Mouse (Mus musculus): ENCODE results near the gene Asic3. TPM values are rescaled to one million over a fixed set of nuclear protein-coding genes. Genes with fewer than 3 reads are reported as not detected.

Asic3 gene
- total and polyA plus RNA-seq, 3 experiments: 0.25 to 1.1 TPM; not detected in 1

GRCm38 (mm10) chr5:24381486-24381885 lies 31.7 kb upstream of the Asic3 start:
- dilution Hi-C loops (cut with MboI; ENCODE audit: extremely low pct_ligation_motif_present, extremely low pct_unique_long_range_greater_than_20kb, low sequenced_read_pairs) (no loop called here), in situ Hi-C loops (cut with MboI; ENCODE audit: low pct_ligation_motif_present, low pct_unique_long_range_greater_than_20kb, low sequenced_read_pairs) (no loop called here)
- no peak for DNase-seq (ENCODE audit: extremely low read depth)
- H3K79me2 ChIP-seq (replicated peaks; ENCODE audit: control insufficient read depth, extremely low read depth, insufficient read depth, poor library complexity, severe bottlenecking): no peaks in the 10 kb centered on the region
- peaks cover 8 to 22% of the 10 kb centered on the region in 2 experiments for H3K4me1 ChIP-seq (ENCODE audit: control insufficient read depth in 1 of 2, insufficient read depth in 2 of 2)
- TF ChIP-seq ZNF384 (IDR thresholded peaks at IDR 0.05; ENCODE audit: low read depth, low read length): no peak
- no peak for TF ChIP-seq POLR2A (IDR thresholded peaks at IDR 0.05; ENCODE audit: low read depth, low read length)
- TF ChIP-seq IRF4 (IDR thresholded peaks at IDR 0.05; ENCODE audit: low read depth, low read length): no peak
- TF ChIP-seq RAD21 (IDR thresholded peaks at IDR 0.05; ENCODE audit: low read depth, low read length): no peak
- TF ChIP-seq POLR2AphosphoS2 (IDR thresholded peaks at IDR 0.05; ENCODE audit: low read depth, low read length): no peak
- TF ChIP-seq ETS1 (conservative IDR thresholded peaks at IDR 0.05; ENCODE audit: low read depth, low read length): no peak
- TF ChIP-seq HCFC1 (IDR thresholded peaks at IDR 0.05; ENCODE audit: low read depth, low read length): no peak
- TF ChIP-seq CHD1 (IDR thresholded peaks at IDR 0.05; ENCODE audit: low read depth, low read length): no peak
- TF ChIP-seq ELF1 (IDR thresholded peaks at IDR 0.05; ENCODE audit: low read depth, low read length): no peak
- TF ChIP-seq UBTF (IDR thresholded peaks at IDR 0.05; ENCODE audit: low read depth, low read length): no peak
- no peak for TF ChIP-seq JUND (conservative IDR thresholded peaks at IDR 0.05; ENCODE audit: low read depth, low read length)
- no peak for TF ChIP-seq GABPA (IDR thresholded peaks at IDR 0.05; ENCODE audit: insufficient replicate concordance, low read depth, low read length)
- TF ChIP-seq USF2 (conservative IDR thresholded peaks at IDR 0.05; ENCODE audit: low read depth, low read length): no peak
- no peak for TF ChIP-seq CTCF (conservative IDR thresholded peaks at IDR 0.05 in 1 of 2, IDR thresholded peaks at IDR 0.05 in 1 of 2; ENCODE audit: low read depth in 2 of 2, low read length in 2 of 2)
- TF ChIP-seq EP300 (IDR thresholded peaks at IDR 0.05; ENCODE audit: low read length): no peak
- H3K9me3 ChIP-seq (replicated peaks; ENCODE audit: low read length): no peaks in the 10 kb centered on the region
- no peak overlapping the region for H3K27ac ChIP-seq (ENCODE audit: insufficient read depth, low read depth)
- H3K4me2 ChIP-seq (ENCODE audit: insufficient read depth, low read depth, poor library complexity, severe bottlenecking): no peak overlapping the region
- no peaks in the 10 kb centered on the region for H3K36me3 ChIP-seq (replicated peaks in 1 of 2; ENCODE audit: control insufficient read depth in 1 of 2, insufficient read depth in 1 of 2, low read length in 1 of 2)
- peaks cover 9% of the 10 kb centered on the region for H3K27me3 ChIP-seq (replicated peaks)
- no peak overlapping the region for H3K9ac ChIP-seq (ENCODE audit: insufficient read depth, low read depth)
- H3K4me3 ChIP-seq (replicated peaks in 1 of 3; ENCODE audit: low read depth in 2 of 3, low read length in 2 of 3, poor library complexity in 1 of 3): no peak overlapping the region

- Histone ChIP-seq H3K4me1 (ENCODE audit: control insufficient read depth in 1 of 2, insufficient read depth in 2 of 2) (peaks cover 8 to 22% of the 10 kb centered on the region in 2 experiments), H3K27ac (ENCODE audit: insufficient read depth, low read depth) (no peak overlapping the region), H3K36me3 (replicated peaks in 1 of 2; ENCODE audit: control insufficient read depth in 1 of 2, insufficient read depth in 1 of 2, low read length in 1 of 2) (no peaks in the 10 kb centered on the region), H3K79me2 (replicated peaks; ENCODE audit: control insufficient read depth, extremely low read depth, insufficient read depth, poor library complexity, severe bottlenecking) (no peaks in the 10 kb centered on the region), H3K27me3 (replicated peaks) (peaks cover 7% of the 10 kb centered on the region), H3K9me3 (replicated peaks; ENCODE audit: low read length) (no peaks in the 10 kb centered on the region), H3K4me3 (replicated peaks in 1 of 3; ENCODE audit: low read depth in 2 of 3, low read length in 2 of 3, poor library complexity in 1 of 3) (no peak overlapping the region), H3K9ac (ENCODE audit: insufficient read depth, low read depth) (no peak overlapping the region), H3K4me2 (ENCODE audit: insufficient read depth, low read depth, poor library complexity, severe bottlenecking) (no peak overlapping the region)
- in situ Hi-C loops (cut with MboI; ENCODE audit: low pct_ligation_motif_present, low pct_unique_long_range_greater_than_20kb, low sequenced_read_pairs) (no loop called here), dilution Hi-C loops (cut with MboI; ENCODE audit: extremely low pct_ligation_motif_present, extremely low pct_unique_long_range_greater_than_20kb, low sequenced_read_pairs) (no loop called here)
- no peak for DNase-seq (ENCODE audit: extremely low read depth)
- no peak for TF ChIP-seq MAFK (IDR thresholded peaks at IDR 0.05; ENCODE audit: insufficient replicate concordance, low read length)
- no peak for TF ChIP-seq SMC3 (IDR thresholded peaks at IDR 0.05; ENCODE audit: low read depth, low read length)
- TF ChIP-seq HCFC1 (IDR thresholded peaks at IDR 0.05; ENCODE audit: low read depth, low read length): no peak
- TF ChIP-seq EP300 (IDR thresholded peaks at IDR 0.05; ENCODE audit: low read length): no peak
- TF ChIP-seq ELF1 (IDR thresholded peaks at IDR 0.05; ENCODE audit: low read depth, low read length): no peak
- TF ChIP-seq JUND (conservative IDR thresholded peaks at IDR 0.05; ENCODE audit: low read depth, low read length): no peak
- no peak for TF ChIP-seq NRF1 (IDR thresholded peaks at IDR 0.05; ENCODE audit: low read depth, low read length)
- no peak for TF ChIP-seq MXI1 (IDR thresholded peaks at IDR 0.05; ENCODE audit: low read depth, low read length)
- TF ChIP-seq BHLHE40 (IDR thresholded peaks at IDR 0.05; ENCODE audit: low read depth, low read length): no peak
- no peak for TF ChIP-seq KAT2A (IDR thresholded peaks at IDR 0.05; ENCODE audit: insufficient replicate concordance, low read length)
- TF ChIP-seq POLR2AphosphoS2 (IDR thresholded peaks at IDR 0.05; ENCODE audit: low read depth, low read length): no peak
- TF ChIP-seq PAX5 (IDR thresholded peaks at IDR 0.05; ENCODE audit: low read length): no peak
- TF ChIP-seq RAD21 (IDR thresholded peaks at IDR 0.05; ENCODE audit: low read depth, low read length): no peak
- no peak for TF ChIP-seq IRF4 (IDR thresholded peaks at IDR 0.05; ENCODE audit: low read depth, low read length)
- no peak for TF ChIP-seq USF1 (IDR thresholded peaks at IDR 0.05; ENCODE audit: low read depth, low read length)
- no peak for TF ChIP-seq MAZ (IDR thresholded peaks at IDR 0.05; ENCODE audit: low read depth, low read length)
- TF ChIP-seq CTCF (conservative IDR thresholded peaks at IDR 0.05 in 1 of 2, IDR thresholded peaks at IDR 0.05 in 1 of 2; ENCODE audit: low read depth in 2 of 2, low read length in 2 of 2): no peak
Observed at GRCm38 (mm10) chr5:24381988-24382387, 31.2 kb upstream of the Asic3 start.

All from CH12.LX (cell line).